Mouse (Mus musculus) stomach, adult 2 months (tissue): ENCODE data around the gene Dnph1. TPM values are rescaled to one million over a fixed set of nuclear protein-coding genes. Genes with fewer than 3 reads are reported as not detected.

ENCODE experiments used
- polyA plus RNA-seq: library from polyadenylated mRNA; depleted of rRNA; stranded (reverse); fragments of >200 nt; gene quantifications from 2 replicates; pipeline ENCODE4 v1.2.3, GENCODE M21; 2012; rRNA removed

Dnph1 gene
- polyA plus RNA-seq, result 5.5 TPM in 2 replicates

GRCm38 (mm10) chr17:46496623-46497434 is at the start of gene Dnph1:
Gene Dnph1, plus strand, starts transcription at chr17:46496711.

GRCm38 (mm10) chr17:46487431-46487830 is 9.1 kb upstream of the Dnph1 start, which contains the start of gene Ttbk1:
Gene Ttbk1, minus strand, starts transcription at chr17:46487675.

GRCm38 (mm10) chr17:46545813-46546564 is 49.5 kb downstream of the Dnph1 start, which contains the start of gene Cul9:
Gene Cul9, minus strand, starts transcription at chr17:46546388.

Other genes with a start within 250 kb of the Dnph1 start
- gene Polr1c, start 248.7 kb upstream of the Dnph1 start, polyA plus RNA-seq, result 15.7 and 21.4 TPM in 2 replicates
- 209 and 224 TPM in 2 replicates for gene Yipf3, start 248.6 kb upstream of the Dnph1 start, polyA plus RNA-seq
- gene Lrrc73, start 243.2 kb upstream of the Dnph1 start, polyA plus RNA-seq, result 2.5 and 3.8 TPM in 2 replicates
- gene Tjap1, start 213.7 kb upstream of the Dnph1 start, polyA plus RNA-seq, result 24.8 and 27.8 TPM in 2 replicates
- 8.6 and 10.5 TPM in 2 replicates for gene Dlk2, start 199.3 kb upstream of the Dnph1 start, polyA plus RNA-seq
- gene Abcc10, start 168.4 kb upstream of the Dnph1 start, polyA plus RNA-seq, result 15.6 and 18.3 TPM in 2 replicates
- gene Zfp318, start 113.0 kb upstream of the Dnph1 start, polyA plus RNA-seq, result 1.2 and 1.3 TPM in 2 replicates
- 0.63 and 1.9 TPM in 2 replicates for gene Crip3, start 67.8 kb upstream of the Dnph1 start, polyA plus RNA-seq
- not detected in 2 replicates for gene Slc22a7, start 58.3 kb upstream of the Dnph1 start, polyA plus RNA-seq
- 0.13 and 0.16 TPM in 2 replicates for gene Ttbk1, start 9.0 kb upstream of the Dnph1 start, polyA plus RNA-seq
- gene Cul9, start 49.7 kb downstream of the Dnph1 start, polyA plus RNA-seq, result 8.6 and 9.6 TPM in 2 replicates
- 115 and 152 TPM in 2 replicates for gene Srf, start 59.5 kb downstream of the Dnph1 start, polyA plus RNA-seq
- 9.8 and 11.4 TPM in 2 replicates for gene Ptk7, start 132.8 kb downstream of the Dnph1 start, polyA plus RNA-seq
- gene Klc4, start 149.3 kb downstream of the Dnph1 start, polyA plus RNA-seq, result 25.6 and 26.9 TPM in 2 replicates
- 82.3 and 134 TPM in 2 replicates for gene Mrpl2, start 149.5 kb downstream of the Dnph1 start, polyA plus RNA-seq
- gene Cul7, start 153.6 kb downstream of the Dnph1 start, polyA plus RNA-seq, result 10.3 and 11.6 TPM in 2 replicates
- 12.3 and 13.9 TPM in 2 replicates for gene Rrp36, start 177.6 kb downstream of the Dnph1 start, polyA plus RNA-seq
- gene Mea1, start 182.1 kb downstream of the Dnph1 start, polyA plus RNA-seq, result 38.3 and 46.0 TPM in 2 replicates
- 43.7 and 44.0 TPM in 2 replicates for gene Klhdc3, start 184.2 kb downstream of the Dnph1 start, polyA plus RNA-seq
- 24.8 and 25.1 TPM in 2 replicates for gene Ppp2r5d, start 208.4 kb downstream of the Dnph1 start, polyA plus RNA-seq
- 36.4 and 50.9 TPM in 2 replicates for gene Pex6, start 214.8 kb downstream of the Dnph1 start, polyA plus RNA-seq
- 5.5 and 6.4 TPM in 2 replicates for gene Gnmt, start 232.5 kb downstream of the Dnph1 start, polyA plus RNA-seq